Mouse (Mus musculus) urinary bladder, postnatal 4 days (tissue): ENCODE data around the gene Dnajb5.
"Not testable (repeated sequence)": the region's sequence is repeated elsewhere in the genome, so short reads cannot be mapped to it uniquely, and the experiment has no call there.

Experiments
- DNase-seq, 2 experiments: peaks; one replicate each; pipeline ENCODE4 v3.0.0; 2021 to 2022; ENCODE audit warnings: low spot score in 2 of 2

Dnajb5 gene

GRCm38 (mm10) chr4:42972952-42973351 lies 23.3 kb downstream of the Dnajb5 start:
- DNase-seq: no peak

GRCm38 (mm10) chr4:42973868-42974267 lies 24.3 kb downstream of the Dnajb5 start:
- no peak for DNase-seq

GRCm38 (mm10) chr4:42978062-42978461 lies 28.4 kb downstream of the Dnajb5 start:
- no peak for DNase-seq

GRCm38 (mm10) chr4:42980467-42980866 lies 30.9 kb downstream of the Dnajb5 start:
- not testable (repeated sequence) for DNase-seq

GRCm38 (mm10) chr4:42988296-42988695 lies 38.7 kb downstream of the Dnajb5 start:
- DNase-seq: no peak

GRCm38 (mm10) chr4:42998022-42998421 lies 48.4 kb downstream of the Dnajb5 start:
- no peak for DNase-seq

- peak; percentile 72 to 75 for DNase-seq
These were observed 50.0 kb downstream of the Dnajb5 start for GRCm38 (mm10) chr4:42999451-43000140.

- DNase-seq: peak; percentile 99 to 100
These were observed 50.8 kb downstream of the Dnajb5 start, which contains the start of gene Vcp for GRCm38 (mm10) chr4:43000141-43000986. Gene Vcp, minus strand, starts transcription at chr4:43000507.

- DNase-seq: no peak
These were observed 51.7 kb downstream of the Dnajb5 start for GRCm38 (mm10) chr4:43001272-43001671.

- no peak for DNase-seq
These were observed 53.3 kb downstream of the Dnajb5 start for GRCm38 (mm10) chr4:43002756-43003439.

- DNase-seq: no peak
These were observed 55.3 kb downstream of the Dnajb5 start for GRCm38 (mm10) chr4:43004951-43005350.

- no peak for DNase-seq
These were observed 56.2 kb downstream of the Dnajb5 start for GRCm38 (mm10) chr4:43005765-43006164.
